Mouse (Mus musculus) mesoderm, embryonic 11.5 days (tissue): ENCODE data around the gene Slc28a3.

Experiments
- DNase-seq: peaks from one replicate; pipeline ENCODE4 v3.0.0-alpha.2; 2012; ENCODE audit warnings: low read depth, low spot score

Gene Slc28a3

DNA sequence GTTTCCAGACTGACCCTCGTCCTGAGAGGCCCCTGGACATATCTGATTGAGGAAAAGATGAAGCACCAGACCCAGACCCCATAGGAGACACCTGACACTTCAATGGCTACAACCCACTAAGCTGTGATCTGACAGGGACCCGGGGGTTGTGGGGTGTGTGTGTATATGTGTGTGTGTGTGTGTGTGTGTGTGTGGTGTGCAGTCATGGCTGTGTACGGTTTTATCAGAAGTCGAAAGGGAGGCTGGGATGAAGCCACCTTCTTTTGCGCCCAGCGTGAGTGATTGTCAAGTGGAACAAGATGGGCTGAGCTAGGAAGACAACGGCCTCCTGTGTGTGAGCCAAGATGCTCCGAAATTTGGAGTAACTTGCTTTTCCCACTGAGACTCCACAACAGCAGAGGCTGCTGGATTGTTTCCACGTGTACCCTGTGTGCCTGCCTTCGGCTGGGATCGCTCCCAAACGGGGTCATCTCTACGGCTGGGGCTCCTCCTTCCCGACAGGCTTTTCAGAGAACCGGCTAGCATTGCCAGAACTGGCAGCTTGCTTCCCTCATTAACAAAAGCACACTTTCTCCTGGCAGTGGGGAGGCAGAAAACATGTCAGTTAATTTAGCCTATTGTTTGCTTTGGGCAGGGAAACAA, 50.1 kb downstream of the Slc28a3 start:
- no peak for DNase-seq

DNA sequence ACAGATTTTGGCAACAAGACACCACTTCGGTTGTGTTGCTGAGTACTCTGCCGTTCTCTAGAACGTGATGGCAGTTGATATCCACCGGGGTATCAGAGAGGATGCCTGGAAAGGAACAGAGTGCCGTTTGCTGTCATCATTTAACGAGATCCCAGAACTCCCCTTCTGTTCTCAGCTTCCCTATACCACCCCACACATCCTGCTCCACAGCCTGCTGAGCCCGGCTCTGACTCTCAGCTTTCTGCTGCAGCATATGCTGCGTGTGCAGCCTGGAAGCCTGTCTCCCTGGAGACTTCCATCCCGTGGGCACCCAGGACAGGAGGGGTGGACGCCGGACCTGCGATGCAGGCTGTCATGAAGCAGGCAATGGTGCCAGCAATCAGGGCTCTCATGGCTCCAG, 52.5 kb downstream of the Slc28a3 start:
- DNase-seq, result no peak

DNA sequence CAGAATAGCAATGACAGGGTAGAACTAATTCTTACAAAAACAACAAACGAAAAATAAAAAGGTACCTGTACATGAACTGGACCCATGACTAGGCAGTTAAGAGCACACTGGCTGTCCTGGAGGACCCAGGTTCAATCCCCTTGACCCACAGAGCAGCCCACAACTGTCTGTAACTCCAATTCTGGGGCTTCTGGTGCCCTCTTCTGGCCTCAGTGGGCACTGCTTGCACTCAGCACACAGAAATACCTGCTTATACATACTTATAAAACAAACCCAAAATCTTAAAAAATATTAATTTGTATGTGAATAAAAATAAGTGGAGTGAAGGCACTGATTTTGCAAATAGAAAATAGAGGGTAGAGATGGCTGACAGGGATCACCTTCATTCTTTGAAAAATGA, 54.7 kb downstream of the Slc28a3 start:
- no peak for DNase-seq

DNA sequence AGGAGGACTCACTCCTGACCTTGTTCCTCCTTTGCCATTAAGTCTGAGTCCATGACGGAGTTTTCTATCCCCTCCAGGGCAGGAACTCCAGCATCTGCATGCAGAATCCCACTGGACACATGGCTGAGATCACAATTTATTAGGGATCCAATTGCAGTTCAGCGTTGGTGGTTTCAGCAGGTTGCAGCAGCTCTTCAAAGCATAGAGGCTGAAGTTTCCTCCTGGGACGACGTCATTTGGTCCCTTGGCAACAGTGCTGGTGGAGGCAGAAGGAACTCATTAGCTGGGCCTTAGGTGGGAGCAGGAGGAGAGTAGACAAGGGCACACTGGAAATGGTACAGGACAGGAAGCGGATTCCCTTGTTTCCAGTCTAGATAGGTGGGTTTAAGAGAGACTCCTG, 55.1 kb downstream of the Slc28a3 start:
- DNase-seq, result peak; percentile 37

DNA sequence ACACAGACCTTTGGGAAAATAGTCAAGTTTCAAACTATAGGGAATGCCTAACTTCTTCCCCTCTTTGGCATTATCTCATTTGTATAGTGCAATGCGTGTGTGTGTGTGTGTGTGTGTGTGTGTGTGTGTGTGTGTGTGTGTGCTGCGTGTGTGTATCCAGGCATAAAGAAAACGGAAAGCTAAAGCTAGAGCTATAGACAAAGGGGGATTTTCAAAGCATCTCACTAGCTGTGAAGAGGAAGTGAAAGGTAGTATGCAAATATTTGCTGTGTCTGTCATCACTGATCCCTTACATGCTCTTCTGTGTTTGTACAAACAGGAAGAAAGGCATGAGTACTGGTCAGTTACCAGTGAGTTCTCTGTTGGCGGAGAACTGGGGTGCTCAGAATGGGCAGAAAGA, 58.8 kb downstream of the Slc28a3 start:
- no peak for DNase-seq

DNA sequence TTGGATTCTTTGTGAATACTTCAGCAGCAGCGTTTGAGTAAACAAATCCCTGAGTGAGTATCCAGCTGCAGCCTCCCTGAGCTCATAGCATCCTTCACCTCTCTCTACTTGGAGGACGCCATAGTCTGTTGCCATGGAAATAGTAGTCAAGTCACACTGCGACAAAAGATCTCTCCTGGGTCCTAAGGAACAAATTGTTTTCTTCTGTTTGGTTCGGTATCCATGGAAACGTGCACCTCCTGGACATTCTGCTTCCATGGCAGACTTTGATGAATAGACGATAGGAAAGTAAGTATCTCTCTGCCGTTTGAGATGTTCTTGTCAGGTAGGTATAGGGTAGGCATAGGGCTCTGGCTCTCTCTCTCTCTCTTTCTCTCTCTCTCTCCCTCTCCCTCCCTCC, 63.1 kb downstream of the Slc28a3 start:
- peak; percentile 83 for DNase-seq

DNA sequence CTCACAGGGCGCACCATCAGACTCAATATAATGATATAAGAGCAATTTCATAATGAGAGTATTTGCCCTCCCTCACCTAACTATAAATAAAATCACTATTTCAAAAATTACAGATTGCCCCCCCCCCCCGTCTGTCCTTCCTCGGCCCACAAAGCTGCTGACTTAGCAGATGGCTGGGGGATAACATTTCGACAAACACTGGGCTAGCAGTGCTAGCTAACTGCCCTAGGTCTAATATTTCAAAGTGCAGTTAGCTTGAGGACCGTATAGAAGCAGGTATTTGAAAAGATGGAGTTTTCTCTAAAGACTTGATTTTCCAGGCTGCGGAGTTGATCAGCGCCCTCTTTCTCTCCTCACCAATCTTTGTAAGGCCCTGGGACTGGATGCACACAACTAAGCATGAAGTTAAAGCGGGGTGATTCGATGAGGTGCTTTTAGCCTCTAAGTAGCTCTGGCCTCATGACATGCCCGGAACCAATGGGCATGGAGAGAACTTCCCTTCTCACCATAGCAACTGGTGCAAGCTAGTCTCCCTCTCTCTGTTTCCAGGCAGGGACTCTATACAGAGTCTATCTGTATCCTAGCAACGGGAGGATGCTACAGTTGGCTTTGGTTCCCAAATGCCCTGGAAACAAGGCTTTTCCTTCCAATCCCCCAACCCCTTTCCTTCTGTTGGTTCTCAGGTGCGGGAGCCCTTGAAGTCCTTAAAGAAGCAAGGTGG, 66.8 kb downstream of the Slc28a3 start:
- DNase-seq, result peak; percentile 59

DNA sequence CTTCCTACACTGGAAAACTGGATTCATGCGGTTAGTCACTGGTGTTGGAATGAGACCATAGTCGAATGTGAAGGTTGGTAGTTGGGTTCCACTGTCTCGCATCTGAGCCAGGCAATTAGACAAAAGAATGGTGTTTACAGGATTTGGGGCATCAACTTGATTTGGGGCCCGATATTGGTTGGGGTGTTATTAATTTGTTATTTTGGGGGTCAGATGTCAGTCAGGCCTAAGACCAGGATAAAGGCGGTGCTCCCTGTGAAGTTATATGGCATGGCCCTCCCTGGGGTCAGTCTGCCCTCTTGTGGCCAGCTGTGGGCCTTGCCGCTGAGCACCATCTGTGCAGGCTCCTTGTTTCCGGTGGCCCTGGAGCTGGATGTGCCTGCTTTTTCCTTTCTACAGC, 67.6 kb downstream of the Slc28a3 start:
- peak; percentile 82 for DNase-seq

DNA sequence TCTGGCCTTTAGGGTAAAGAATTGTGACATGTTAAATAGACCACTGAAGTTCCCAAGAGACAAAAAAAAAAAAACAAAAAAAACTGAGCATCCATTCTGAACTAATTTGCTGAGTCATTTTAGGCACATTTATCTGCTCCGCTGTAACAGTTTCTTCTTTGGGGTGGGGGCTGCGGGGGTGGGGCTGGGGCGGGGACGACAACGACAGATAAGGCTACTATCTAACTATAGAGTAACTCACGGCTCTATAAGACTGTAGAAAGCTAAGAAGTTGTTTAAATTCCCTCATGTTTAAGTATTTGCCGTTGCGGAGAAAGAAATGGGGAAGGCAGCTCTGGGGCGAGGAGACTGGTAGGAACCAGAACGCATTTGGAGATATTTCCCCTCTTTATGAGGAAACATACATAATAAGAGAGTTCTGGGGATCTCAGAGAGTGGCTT, 68.1 kb downstream of the Slc28a3 start:
- no peak for DNase-seq

DNA sequence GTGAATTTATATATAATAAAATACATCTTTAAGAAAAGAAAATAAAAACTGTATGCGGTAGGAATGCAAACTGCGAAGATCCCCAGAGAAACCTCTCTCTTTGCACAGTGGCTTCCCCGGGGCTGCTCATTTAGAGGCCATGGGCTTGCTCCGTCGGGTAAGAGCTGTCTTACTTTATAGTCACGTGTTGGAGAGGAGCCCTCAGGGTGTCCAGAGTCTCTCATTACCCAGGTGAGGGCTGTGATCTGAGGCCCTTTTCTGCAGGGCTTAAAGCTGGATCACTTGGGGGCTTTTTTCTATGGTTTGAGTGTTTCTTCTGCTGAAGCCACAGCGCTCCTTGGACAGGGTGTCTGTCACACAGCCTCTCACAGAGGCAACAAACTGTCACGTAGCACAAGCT, 68.5 kb downstream of the Slc28a3 start:
- no peak for DNase-seq

DNA sequence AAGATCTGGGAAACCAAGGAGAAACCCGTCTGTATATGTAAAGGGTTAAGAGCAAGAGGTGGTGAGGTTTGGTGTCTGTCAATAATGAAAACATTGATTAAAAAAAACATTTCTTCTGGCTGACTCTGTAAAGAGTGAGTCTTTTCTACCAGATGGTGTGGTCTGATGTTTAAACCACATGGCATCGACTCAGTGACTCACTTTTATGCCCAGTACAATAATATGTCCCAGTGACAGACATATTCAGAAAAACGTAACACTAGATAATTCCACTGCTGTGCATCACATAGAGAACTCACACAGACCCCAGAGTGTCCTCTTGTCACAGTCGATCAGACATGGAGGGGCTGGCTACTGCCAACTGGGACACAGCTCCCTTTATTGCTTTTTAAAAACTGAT, 69.1 kb downstream of the Slc28a3 start:
- DNase-seq, result no peak

DNA sequence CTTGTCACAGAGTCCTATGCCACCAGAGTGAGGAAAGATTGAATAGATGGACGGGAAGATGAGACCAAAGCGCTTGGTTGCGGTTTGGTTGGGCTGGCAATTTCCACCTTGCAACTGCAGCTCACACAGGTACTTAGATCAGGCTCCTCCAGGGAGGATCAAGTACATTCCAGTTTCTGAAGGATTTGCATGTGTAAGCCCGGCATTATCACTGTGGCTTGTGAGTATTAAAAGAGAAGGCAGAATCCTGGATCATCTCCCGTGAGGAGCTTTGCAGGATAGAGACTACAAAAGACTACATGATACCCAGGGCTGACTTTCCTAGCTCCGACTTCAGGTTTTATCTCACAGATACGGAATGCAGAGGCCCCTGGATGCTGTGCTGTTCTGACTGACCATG, 71.7 kb downstream of the Slc28a3 start:
- DNase-seq, result no peak

DNA sequence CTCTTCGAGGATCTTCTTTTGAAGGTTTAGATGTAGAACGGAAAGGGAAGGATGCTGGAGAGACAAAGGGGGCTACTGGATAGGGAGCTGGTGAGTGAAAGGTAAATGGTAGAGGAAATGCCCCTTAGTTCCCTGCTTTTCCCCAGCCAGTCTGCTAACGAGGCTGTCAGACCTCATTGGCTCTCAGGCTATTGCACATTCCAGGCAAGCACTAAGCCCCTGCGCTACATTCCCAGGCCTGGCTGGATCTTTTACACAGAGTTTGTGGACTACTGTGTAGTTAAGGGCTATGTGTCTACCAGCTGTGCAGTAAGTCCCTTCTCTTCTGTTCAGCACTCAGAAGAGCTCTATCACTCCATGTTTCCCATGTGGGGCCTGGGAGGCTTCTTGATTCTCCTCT, 72.3 kb downstream of the Slc28a3 start:
- DNase-seq, result no peak

DNA sequence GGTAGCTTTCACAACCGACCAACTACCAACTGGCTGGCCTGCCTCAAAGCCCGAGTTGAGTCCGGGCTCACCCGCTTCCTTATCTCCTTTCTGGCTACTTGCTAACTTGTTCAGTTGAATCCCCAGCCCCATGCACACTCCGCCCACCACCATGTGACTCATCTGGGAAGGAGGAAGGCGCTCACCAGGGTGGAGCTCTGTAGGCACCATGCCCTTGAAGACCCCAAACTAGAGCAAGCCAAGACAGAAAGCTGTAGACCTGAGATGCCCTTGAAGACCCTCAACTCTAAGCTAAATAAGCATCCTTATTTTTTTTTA, 72.8 kb downstream of the Slc28a3 start:
- no peak for DNase-seq

DNA sequence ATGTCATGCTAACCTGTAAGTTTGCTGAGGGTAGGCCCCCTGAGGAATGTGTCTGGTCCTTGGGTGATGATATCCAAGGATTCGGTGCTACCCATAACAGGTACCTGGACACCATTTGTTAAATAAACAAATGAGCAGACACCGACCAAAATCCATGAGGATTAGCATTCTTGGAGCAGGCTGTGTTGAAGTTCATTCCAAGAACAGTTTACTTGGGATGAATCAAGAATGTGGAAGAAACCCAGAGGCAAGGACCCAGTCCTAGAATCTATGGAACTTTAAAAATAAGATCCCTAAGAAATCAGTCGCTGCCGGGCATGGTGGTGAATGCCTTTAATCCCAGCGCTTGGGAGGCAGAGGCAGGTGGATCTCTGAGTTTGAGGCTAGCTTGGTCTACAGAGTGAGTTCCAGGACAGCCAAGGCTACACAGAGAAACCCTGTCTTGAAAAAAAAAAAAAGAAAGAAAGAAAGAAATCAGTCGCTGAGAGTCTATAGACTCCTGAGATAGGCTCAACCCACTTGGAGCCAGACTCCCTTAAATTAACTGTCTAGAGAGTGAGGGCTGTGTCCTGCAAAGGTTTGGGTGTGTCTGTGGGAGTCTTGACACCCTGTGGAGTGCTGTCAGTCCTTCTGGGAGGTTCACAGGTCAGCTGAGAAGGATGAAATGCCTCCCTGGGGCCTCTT, 73.3 kb downstream of the Slc28a3 start:
- no peak for DNase-seq

DNA sequence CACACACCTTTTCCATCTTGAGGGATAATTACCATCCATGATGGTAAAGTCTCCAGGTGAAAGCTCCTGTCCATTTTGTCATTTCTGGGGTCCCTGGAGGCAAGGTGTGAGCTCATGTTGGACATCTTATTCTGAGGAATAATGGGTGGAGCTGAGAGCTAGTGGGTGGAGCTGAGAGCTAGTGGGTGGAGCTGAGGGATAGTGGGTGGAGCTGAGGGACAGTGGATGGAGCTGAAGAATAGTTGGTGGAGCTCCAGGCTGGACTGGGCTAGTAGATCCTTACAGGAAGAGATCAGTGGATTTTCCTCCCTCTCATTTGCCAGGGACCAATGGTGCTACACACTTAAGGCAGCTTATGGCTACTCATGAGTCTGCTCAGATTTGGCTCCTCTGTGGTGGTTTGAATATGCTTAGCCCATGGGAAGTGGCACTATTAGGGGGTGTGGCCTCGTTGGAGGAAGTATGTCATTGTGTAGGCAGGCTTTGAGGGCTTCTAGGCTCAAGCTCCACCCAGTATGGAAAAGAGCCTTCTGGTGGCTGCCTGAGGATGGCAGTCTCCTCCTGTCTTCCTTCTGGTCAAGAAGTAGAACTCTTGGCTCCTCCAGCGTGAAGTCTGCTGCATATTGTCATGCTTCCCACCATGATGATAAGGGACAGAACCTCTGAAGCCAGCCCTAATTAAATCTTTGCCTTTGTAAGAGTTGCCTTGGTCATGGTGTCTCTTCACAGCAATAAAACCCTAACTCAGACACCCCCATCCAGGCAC, 74.0 kb downstream of the Slc28a3 start:
- no peak for DNase-seq

DNA sequence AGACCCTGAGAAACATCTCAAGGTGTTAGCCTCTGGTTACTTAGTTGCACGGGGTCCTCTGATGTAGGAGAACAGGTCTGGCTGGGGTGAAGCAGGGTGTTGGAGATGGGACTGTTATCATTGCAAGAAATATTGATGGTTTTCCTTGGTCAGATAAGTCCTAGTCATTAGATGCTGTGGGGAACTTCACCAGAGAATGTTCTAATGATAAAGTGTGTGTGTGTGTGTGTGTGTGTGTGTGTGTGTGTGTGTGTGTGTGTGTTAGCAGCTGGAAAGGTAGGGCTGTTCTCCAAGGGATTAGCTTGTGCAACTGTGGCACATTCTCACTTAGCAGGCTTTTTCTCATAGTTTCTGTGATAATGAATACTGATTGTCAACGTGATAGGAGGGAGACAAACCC, 75.4 kb downstream of the Slc28a3 start:
- DNase-seq, result no peak

DNA sequence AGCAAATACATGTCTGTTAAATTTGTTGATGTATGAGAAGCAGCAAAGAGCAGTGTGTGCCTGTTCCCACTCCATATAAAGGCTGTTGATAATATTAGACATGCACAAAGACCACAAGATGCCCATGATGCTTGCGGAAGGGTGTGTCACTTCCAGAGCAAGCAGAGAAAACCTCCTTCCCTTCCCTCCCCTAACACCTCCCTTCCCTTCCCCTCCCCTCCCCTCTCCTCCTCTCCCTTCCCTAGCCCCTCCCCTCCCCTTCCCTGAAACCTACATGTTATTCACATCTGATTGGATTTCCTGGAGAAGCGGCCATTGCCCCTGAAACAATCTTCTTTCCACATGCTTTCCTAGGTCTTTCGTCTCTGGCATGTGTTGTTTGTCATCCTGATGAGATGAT, 75.8 kb downstream of the Slc28a3 start:
- no peak for DNase-seq

DNA sequence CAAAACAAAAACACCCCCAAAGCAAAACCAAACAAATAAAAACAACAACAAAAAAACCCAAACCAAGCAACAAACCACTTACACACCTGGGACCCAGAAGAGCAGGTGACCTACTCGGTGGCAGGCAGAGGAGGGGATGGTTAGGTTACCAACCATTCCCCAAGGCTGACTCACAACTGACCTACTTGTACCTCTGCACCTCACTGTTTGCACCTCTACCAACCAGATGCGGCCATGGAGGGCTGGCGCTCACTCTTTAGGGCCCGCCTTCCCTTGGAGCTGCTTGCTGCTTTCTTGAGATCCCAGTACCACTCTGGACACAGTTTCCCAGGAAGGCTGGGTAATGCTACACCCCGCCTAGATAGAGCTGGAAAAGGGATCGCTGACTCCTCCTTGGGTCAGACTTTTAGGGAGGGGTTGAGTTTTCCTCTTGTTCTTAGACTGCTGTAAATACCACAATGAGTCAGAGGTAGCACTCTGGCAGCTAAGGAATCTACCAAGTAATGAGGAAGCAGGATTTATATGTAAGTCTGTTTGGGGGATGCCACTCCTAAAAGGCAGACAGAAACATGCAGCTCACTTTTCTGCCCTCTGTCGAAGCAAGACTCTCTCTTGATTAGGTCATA, 76.3 kb downstream of the Slc28a3 start:
- no peak for DNase-seq

DNA sequence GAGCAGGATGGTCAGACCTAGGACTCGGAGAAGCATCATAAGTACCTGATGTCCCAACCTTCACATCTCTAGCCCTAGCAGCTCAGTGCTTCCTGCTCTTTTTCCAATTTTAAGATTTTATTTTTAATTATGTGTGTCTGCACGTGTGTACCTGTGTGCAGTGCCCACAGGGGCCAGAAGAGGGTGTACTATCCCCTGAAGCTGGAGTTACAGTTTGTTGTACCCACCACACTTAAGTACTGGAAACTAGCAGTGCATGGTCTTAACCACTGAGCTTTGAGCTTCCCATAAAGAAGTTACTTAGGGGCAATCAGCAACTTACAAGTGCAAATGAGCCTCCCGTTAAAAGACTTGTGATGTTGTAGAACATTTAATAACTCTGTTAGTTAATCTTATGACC, 86.1 kb downstream of the Slc28a3 start:
- no peak for DNase-seq

DNA sequence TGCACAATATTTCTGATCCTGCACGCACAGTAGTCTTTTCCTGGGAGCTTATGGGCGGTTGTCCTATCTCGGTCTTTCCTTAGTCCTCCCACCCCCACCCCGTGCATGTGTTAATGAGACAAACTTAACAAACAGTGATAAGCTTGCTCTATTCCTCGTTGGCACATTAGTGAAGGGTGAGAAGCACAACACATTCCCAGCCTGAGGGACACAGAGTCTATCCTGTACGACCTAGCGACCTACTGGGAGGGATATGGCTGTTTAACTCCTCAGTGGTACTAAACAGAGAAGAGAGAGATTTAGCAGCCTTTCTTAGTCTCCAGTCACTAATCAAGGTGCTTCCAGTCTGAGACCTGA, 86.9 kb downstream of the Slc28a3 start:
- no peak for DNase-seq
